Mouse (Mus musculus) urinary bladder, postnatal 10 days (tissue): Measurements from ENCODE around the gene Mybphl.

Experiments used
- DNase-seq: peaks from one replicate; pipeline ENCODE4 v3.0.0; 2022; ENCODE audit warnings: low spot score

Mybphl gene

GRCm38 (mm10) chr3:108411026-108411753 is 46.5 kb downstream of the Mybphl start:
- no peak for DNase-seq

- no peak for DNase-seq
Observed at GRCm38 (mm10) chr3:108411754-108412121, 47.0 kb downstream of the Mybphl start.

GRCm38 (mm10) chr3:108413634-108414360 is 49.1 kb downstream of the Mybphl start:
- DNase-seq: no peak

- DNase-seq: no peak
Observed at GRCm38 (mm10) chr3:108414857-108415830, 50.4 kb downstream of the Mybphl start, which contains the start of gene Celsr2. Celsr2 (minus strand) TSS chr3:108415552.

GRCm38 (mm10) chr3:108415831-108416223 is 51.1 kb downstream of the Mybphl start:
- DNase-seq: no peak

GRCm38 (mm10) chr3:108423006-108423405 is 58.3 kb downstream of the Mybphl start:
- DNase-seq: no peak

GRCm38 (mm10) chr3:108423844-108424801 is 59.4 kb downstream of the Mybphl start:
- DNase-seq: no peak

GRCm38 (mm10) chr3:108424944-108425623 is 60.4 kb downstream of the Mybphl start:
- no peak for DNase-seq

GRCm38 (mm10) chr3:108425624-108426018 is 60.9 kb downstream of the Mybphl start:
- no peak for DNase-seq
